Mouse (Mus musculus) layer of hippocampus, adult 18-20 months (tissue): ENCODE results near the gene Dnajb1. TPM values are rescaled to one million over a fixed set of nuclear protein-coding genes. Genes with fewer than 3 reads are reported as not detected.
A peak's percentile ranks its signal among the peaks of the same experiment; 100 is the strongest.
"Not testable (repeated sequence)": the region's sequence is repeated elsewhere in the genome, so short reads cannot be mapped to it uniquely, and the experiment has no call there.

Experiments
- DNase-seq, 2 experiments: peaks; one replicate each; pipeline ENCODE4 v3.0.0; 2022; ENCODE audit warnings: low spot score in 2 of 2
- total RNA-seq, 2 experiments: library from RNA; stranded (reverse); gene quantifications; 2 replicates each; pipeline ENCODE4 v1.2.3; 2021

The Dnajb1 gene
- total RNA-seq, 2 experiments from 2014 or later: 53.6 to 58.1 TPM

GRCm38 (mm10) chr8:83577384-83577791 is 30.6 kb upstream of the Dnajb1 start:
- no peak for DNase-seq

- DNase-seq: no peak
Observed at GRCm38 (mm10) chr8:83578131-83579055, 29.6 kb upstream of the Dnajb1 start.

- DNase-seq: no peak
Observed at GRCm38 (mm10) chr8:83579676-83580075, 28.3 kb upstream of the Dnajb1 start.

GRCm38 (mm10) chr8:83580826-83581225 is 27.2 kb upstream of the Dnajb1 start:
- DNase-seq: no peak

- DNase-seq: no peak
Observed at GRCm38 (mm10) chr8:83582226-83582625, 25.8 kb upstream of the Dnajb1 start.

- no peak for DNase-seq
Observed at GRCm38 (mm10) chr8:83583236-83583635, 24.8 kb upstream of the Dnajb1 start.

GRCm38 (mm10) chr8:83584771-83585170 is 23.2 kb upstream of the Dnajb1 start:
- no peak for DNase-seq

- no peak for DNase-seq
Observed at GRCm38 (mm10) chr8:83585333-83585732, 22.7 kb upstream of the Dnajb1 start.

- DNase-seq: no peak
Observed at GRCm38 (mm10) chr8:83587644-83588043, 20.3 kb upstream of the Dnajb1 start.

GRCm38 (mm10) chr8:83588886-83589285 is 19.1 kb upstream of the Dnajb1 start:
- no peak for DNase-seq

- DNase-seq: no peak
Observed at GRCm38 (mm10) chr8:83590488-83591023, 17.4 kb upstream of the Dnajb1 start.

GRCm38 (mm10) chr8:83592682-83593081 is 15.3 kb upstream of the Dnajb1 start:
- no peak for DNase-seq

GRCm38 (mm10) chr8:83593325-83594166 is 14.4 kb upstream of the Dnajb1 start:
- no peak for DNase-seq

- DNase-seq: peak; percentile 95 to 98
Observed at GRCm38 (mm10) chr8:83594167-83595049, 13.6 kb upstream of the Dnajb1 start.

- not testable (repeated sequence) for DNase-seq
Observed at GRCm38 (mm10) chr8:83595050-83595345, 13.0 kb upstream of the Dnajb1 start.

- no peak for DNase-seq
Observed at GRCm38 (mm10) chr8:83596369-83596768, 11.6 kb upstream of the Dnajb1 start.

- no peak for DNase-seq
Observed at GRCm38 (mm10) chr8:83598146-83598545, 9.8 kb upstream of the Dnajb1 start.

GRCm38 (mm10) chr8:83599814-83600213 is 8.2 kb upstream of the Dnajb1 start:
- no peak for DNase-seq

GRCm38 (mm10) chr8:83602650-83603029 is 5.4 kb upstream of the Dnajb1 start:
- no peak for DNase-seq

GRCm38 (mm10) chr8:83608398-83608829 is 421 bp downstream of the Dnajb1 start:
- peak; percentile 81 to 88 for DNase-seq

- peak in 1 of 2 experiments; percentile 51 for DNase-seq
Observed at GRCm38 (mm10) chr8:83609086-83609485, 1.1 kb downstream of the Dnajb1 start.
